Mouse (Mus musculus) ovary, postnatal 14 days (tissue): ENCODE results near the gene Lrrc7.
A peak's percentile ranks its signal among the peaks of the same experiment; 100 is the strongest.

Experiments used
- DNase-seq: peaks from one replicate; pipeline ENCODE4 v3.0.0; 2022; ENCODE audit warnings: low spot score

Lrrc7 gene

GRCm38 (mm10) chr3:158561987-158562360 lies at the start of gene Lrrc7:
Gene Lrrc7 (minus strand): TSS chr3:158562221.
- DNase-seq: peak; percentile 26

- DNase-seq: no peak
These were observed 45.0 kb upstream of the Lrrc7 start for GRCm38 (mm10) chr3:158607065-158607464.

GRCm38 (mm10) chr3:158605274-158605673 lies 43.3 kb upstream of the Lrrc7 start:
- no peak for DNase-seq

GRCm38 (mm10) chr3:158561256-158561986 lies 600 bp downstream of the Lrrc7 start:
- DNase-seq: peak; percentile 2

GRCm38 (mm10) chr3:158560891-158561255 lies 1.1 kb downstream of the Lrrc7 start:
- DNase-seq: no peak

GRCm38 (mm10) chr3:158559691-158560650 lies 2.0 kb downstream of the Lrrc7 start:
- no peak for DNase-seq

GRCm38 (mm10) chr3:158559131-158559658 lies 2.8 kb downstream of the Lrrc7 start:
- DNase-seq: no peak

GRCm38 (mm10) chr3:158558631-158559030 lies 3.4 kb downstream of the Lrrc7 start:
- DNase-seq: no peak

GRCm38 (mm10) chr3:158554280-158554679 lies 7.7 kb downstream of the Lrrc7 start:
- DNase-seq: no peak

- DNase-seq: no peak
These were observed 9.9 kb downstream of the Lrrc7 start for GRCm38 (mm10) chr3:158552105-158552504.

- DNase-seq: no peak
These were observed 18.5 kb downstream of the Lrrc7 start for GRCm38 (mm10) chr3:158543481-158543880.

GRCm38 (mm10) chr3:158532859-158533258 lies 29.2 kb downstream of the Lrrc7 start:
- DNase-seq: no peak

GRCm38 (mm10) chr3:158528471-158528870 lies 33.5 kb downstream of the Lrrc7 start:
- no peak for DNase-seq

- DNase-seq: no peak
These were observed 68.3 kb downstream of the Lrrc7 start for GRCm38 (mm10) chr3:158493730-158494129.

- DNase-seq: no peak
These were observed 82.3 kb downstream of the Lrrc7 start for GRCm38 (mm10) chr3:158479677-158480076.

GRCm38 (mm10) chr3:158400600-158400999 lies 161.4 kb downstream of the Lrrc7 start:
- DNase-seq: no peak

- no peak for DNase-seq
These were observed 170.5 kb downstream of the Lrrc7 start for GRCm38 (mm10) chr3:158391534-158391933.

- DNase-seq: no peak
These were observed 174.0 kb downstream of the Lrrc7 start for GRCm38 (mm10) chr3:158388076-158388454.

- no peak for DNase-seq
These were observed 174.5 kb downstream of the Lrrc7 start for GRCm38 (mm10) chr3:158387413-158388075.

- no peak for DNase-seq
These were observed 175.2 kb downstream of the Lrrc7 start for GRCm38 (mm10) chr3:158386848-158387247.

- peak; percentile 11 for DNase-seq
These were observed 186.1 kb downstream of the Lrrc7 start for GRCm38 (mm10) chr3:158375885-158376284.

- no peak for DNase-seq
These were observed 192.9 kb downstream of the Lrrc7 start for GRCm38 (mm10) chr3:158369169-158369568.
